Mouse (Mus musculus) ovary, postnatal 10 days (tissue): ENCODE measurements around the gene St8sia1.

Experiments used
- DNase-seq: peaks from one replicate; pipeline ENCODE4 v3.0.0; 2022; ENCODE audit warnings: low spot score

The St8sia1 gene

GRCm38 (mm10) chr6:142908911-142909770, 55.1 kb downstream of the St8sia1 start:
- DNase-seq: no peak

- no peak for DNase-seq
Observed at GRCm38 (mm10) chr6:142908412-142908811, 55.8 kb downstream of the St8sia1 start.

GRCm38 (mm10) chr6:142895371-142895770, 68.9 kb downstream of the St8sia1 start:
- no peak for DNase-seq

- DNase-seq: no peak
Observed at GRCm38 (mm10) chr6:142893716-142894115, 70.5 kb downstream of the St8sia1 start.

- no peak for DNase-seq
Observed at GRCm38 (mm10) chr6:142890321-142890720, 73.9 kb downstream of the St8sia1 start.

- DNase-seq: no peak
Observed at GRCm38 (mm10) chr6:142888970-142889740, 75.1 kb downstream of the St8sia1 start.

- no peak for DNase-seq
Observed at GRCm38 (mm10) chr6:142888346-142888745, 75.9 kb downstream of the St8sia1 start.

GRCm38 (mm10) chr6:142887375-142887774, 76.9 kb downstream of the St8sia1 start:
- no peak for DNase-seq

- DNase-seq: no peak
Observed at GRCm38 (mm10) chr6:142885364-142886154, 78.7 kb downstream of the St8sia1 start.

- no peak for DNase-seq
Observed at GRCm38 (mm10) chr6:142884128-142884527, 80.1 kb downstream of the St8sia1 start.

GRCm38 (mm10) chr6:142880849-142881470, 83.3 kb downstream of the St8sia1 start:
- no peak for DNase-seq

- no peak for DNase-seq
Observed at GRCm38 (mm10) chr6:142878744-142879701, 85.2 kb downstream of the St8sia1 start.

GRCm38 (mm10) chr6:142877221-142877620, 87.0 kb downstream of the St8sia1 start:
- no peak for DNase-seq

GRCm38 (mm10) chr6:142876279-142876899, 87.9 kb downstream of the St8sia1 start:
- no peak for DNase-seq

- no peak for DNase-seq
Observed at GRCm38 (mm10) chr6:142873795-142874563, 90.3 kb downstream of the St8sia1 start.

- DNase-seq: no peak
Observed at GRCm38 (mm10) chr6:142869715-142870422, 94.4 kb downstream of the St8sia1 start.

GRCm38 (mm10) chr6:142867471-142868055, 96.7 kb downstream of the St8sia1 start:
- DNase-seq: no peak

- DNase-seq: no peak
Observed at GRCm38 (mm10) chr6:142867023-142867422, 97.2 kb downstream of the St8sia1 start.
